Mouse (Mus musculus) megakaryocyte, adult 5-6 weeks (primary cell): ENCODE results near the gene Galnt9. TPM values are rescaled to one million over a fixed set of nuclear protein-coding genes. Genes with fewer than 3 reads are reported as not detected.

ENCODE experiments used
- ATAC-seq: 2 replicates; pipeline ENCODE4 v1.8.0; 2016; ENCODE audit warnings: mild to moderate bottlenecking, inconsistent platforms; ENCODE audit not compliant: poor library complexity, severe bottlenecking
- total RNA-seq, 2 experiments: library from RNA; stranded (forward) in 1 of 2; stranded (reverse) in 1 of 2; fragments of 153-499, 151-499 nt in 1 of 2; fragments of 221-1000, 200-1000 nt in 1 of 2; gene quantifications; 2 replicates each; pipeline versions ENCODE4 v1.2.3 to v1.2.4; 2015 to 2017

Gene Galnt9
- total RNA-seq (2015) (38.5 and 38.8 TPM in 2 replicates), total RNA-seq (2017) (20.4 and 22.2 TPM in 2 replicates)

DNA sequence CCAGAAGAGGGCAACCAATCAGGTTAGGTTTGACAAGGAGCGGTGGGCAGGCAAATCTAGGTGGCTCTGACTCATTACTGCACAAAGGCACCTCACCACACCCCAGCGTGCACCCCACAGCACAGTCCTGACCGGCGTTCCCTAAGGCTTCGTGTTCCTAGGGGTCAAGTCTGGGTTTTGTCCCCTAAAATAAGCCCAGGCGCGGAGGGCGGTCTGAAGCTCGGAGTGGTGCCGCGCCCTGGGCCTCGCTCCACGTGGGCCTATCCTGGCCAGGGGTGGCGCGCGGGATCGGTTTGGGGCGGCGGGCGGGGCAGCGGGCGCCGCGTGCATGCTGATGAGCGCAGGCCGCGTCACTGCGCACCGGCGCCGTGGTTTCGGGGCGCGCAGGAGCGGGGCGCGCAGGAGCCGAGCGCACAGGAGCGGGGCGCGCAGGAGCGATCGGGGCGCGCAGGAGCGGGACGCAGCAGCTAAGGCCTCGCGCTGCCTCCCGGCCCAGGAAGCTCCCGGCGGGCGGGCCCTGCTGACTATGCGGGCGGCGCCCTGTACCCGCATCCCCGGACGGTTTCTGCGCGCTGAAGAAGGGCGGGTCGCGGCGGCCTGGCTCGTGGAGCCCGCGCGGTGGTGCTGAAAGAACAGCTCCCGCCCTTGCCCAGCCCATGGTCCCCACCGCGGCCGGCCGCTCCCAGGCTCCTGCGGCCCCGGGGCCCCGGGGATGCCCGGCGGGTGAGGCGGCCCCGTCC, at the start of gene Galnt9:
Gene Galnt9 (plus strand): TSS at position 405 of the 740 bp plus-strand sequence.
- 0 out of 2 replicates have a peak, but pooled peaks have one; percentile 30 for ATAC-seq

DNA sequence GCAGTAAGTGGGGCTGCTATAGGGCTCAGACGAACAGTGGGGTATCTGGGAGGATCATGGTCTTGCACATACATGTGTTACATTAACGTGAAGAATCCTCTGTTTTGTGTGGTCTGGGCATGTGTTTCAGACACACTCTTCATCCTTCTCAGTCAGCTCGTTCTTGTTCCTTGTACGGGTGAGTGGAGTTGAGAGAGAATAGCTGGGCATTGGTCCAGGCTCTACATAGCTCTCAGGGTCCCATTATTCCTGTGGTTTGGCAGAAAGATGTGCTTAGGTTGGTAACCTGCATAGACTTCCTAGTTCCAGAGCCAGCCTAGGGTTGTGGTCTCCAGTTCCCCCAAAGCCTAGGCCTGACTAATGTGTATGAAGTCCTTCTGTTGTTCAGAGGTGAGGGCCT, 49.8 kb upstream of the Galnt9 start:
- ATAC-seq = no peak

DNA sequence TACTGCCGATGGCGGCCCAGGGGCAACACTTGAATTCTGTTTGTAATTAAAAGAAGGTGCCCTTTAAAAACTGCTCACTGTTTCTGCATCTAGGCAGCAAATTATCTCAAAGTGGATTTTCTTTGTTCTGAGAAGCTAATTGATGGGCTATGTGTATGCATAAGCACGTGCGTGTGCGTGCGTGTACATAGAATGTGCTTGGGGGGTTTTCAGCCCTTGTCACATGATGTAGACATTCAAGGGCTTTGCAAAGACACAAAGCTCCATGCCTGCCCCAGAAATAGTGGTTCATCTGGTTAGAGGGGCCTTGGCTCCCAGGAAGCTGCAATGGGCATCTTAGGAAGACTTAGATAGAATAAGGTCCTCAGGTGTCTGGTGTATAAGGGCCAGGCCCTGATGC, 49.1 kb upstream of the Galnt9 start:
- ATAC-seq = no peak

DNA sequence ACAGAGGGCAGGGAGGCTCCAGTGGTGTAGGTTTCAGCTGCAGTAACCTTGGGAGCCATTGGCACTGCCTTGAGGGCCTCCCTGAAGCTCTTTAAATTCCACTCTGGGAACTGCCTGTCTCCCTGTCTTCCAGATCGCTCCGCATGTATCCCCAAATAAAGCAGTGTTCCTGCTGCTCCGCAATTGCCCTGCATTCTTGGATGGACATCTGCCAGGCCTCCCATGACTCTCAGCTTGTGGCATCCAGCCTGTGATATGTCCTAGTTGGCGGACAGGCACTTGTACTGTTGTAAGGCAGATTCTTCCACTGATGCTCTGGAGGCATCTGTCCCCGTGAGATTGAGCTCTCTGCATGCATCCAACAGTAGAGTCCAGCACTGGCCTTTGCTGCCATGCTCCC, 46.6 kb upstream of the Galnt9 start:
- no peak for ATAC-seq

DNA sequence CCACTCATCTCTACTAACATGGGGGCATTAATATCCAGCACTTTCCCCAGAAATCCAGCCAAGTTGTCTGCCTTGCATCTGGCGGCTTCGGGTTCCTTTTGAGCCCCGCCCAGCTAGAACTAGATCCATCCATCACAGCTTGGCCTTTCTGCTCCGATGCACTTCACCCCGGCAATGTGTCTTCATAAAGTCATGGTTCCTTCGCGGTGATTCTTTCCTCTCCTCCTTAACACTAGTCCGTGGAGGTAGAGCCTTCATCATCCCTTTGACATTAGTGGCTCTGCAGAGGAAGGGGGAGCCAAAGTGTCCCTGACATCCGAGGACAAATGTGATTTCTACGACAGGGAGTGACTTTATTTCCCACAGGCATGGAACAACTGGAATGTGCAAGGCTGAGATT, 46.1 kb upstream of the Galnt9 start:
- no peak for ATAC-seq

DNA sequence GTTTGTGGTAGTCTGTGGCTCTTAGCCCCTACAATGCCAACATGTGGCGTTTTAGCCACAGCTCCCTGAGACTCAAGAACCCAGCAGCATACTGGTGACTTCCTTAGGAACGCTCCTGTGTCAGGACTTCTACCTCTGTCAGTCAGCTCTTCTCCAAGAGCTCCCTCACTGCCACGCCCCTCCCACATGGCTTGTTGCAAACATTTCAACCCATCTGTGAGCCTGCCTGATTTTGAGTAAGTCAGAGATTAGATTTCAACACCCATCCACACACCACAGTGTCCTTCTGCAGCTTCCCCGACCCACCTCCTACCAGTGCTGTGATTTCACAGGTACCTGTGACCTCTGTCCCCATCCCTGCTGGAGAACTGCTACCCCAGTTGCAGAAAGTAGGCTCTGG, 43.9 kb upstream of the Galnt9 start:
- ATAC-seq = no peak

DNA sequence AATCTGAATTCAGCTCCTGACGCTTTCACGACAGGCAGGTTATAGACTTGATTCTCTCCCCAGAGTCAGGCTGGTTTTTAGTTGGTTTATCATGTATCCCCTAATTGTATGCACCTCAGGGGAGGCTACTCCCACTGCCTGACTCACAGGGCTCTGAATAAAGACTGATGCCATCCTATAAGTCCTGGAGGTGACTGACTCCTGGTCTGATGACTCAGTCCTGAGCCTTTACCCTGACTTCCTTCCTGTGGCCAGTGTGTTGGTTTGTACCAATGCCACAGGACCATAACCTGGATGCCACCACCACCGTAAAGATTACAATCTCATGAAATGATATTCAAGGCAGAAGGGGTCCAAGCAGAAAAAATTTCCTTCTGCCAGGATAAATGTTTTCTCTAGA, 40.8 kb upstream of the Galnt9 start:
- ATAC-seq = no peak

DNA sequence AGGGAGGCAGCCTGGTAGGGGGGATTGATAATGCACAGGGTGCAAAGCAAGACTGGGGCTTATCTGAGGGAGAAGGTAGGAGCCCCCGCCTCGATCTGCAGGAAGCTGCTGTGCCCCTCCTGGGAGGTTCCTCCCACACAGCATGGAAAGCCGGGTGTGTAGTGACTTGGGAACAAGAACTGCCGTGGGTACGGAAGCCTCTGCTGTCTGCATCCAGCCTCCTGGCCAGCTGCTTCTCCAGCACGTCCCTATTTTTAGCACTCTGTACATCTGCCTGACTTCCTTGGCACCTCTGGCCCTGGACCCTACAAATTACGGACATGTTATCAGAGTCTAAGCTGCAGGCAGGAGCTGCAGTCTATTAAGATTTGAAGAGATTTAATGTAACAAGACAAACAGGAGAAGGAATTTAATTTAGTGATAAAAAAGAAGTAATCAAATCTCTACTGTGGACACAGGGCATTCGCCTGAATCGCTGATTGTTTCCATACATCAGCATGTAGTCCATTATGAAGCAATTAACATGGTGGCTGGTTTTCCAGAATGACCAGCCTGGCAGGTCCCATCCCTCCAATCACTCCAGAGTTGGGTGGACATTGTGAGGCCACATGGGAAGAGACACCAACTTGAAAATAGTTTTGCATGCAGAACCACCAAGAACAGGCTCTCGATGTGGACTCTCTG, 38.4 kb upstream of the Galnt9 start:
- no peak for ATAC-seq

DNA sequence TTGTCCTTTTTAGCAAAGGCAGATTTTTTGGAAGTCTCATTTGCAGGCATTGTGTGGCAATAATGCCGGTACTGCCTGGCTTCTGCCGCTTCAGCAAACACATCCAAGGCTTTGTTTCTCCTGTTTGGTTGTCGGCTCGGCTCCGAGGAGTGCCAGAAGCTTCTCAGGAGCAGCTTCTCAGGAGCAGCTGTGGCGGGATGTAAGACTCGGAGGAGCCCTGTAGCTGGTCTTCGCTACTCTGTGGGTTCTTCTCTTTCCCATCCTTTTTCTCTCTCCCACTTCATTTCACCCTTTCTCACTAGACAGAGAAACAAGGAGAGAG, 37.9 kb upstream of the Galnt9 start:
- ATAC-seq = no peak

DNA sequence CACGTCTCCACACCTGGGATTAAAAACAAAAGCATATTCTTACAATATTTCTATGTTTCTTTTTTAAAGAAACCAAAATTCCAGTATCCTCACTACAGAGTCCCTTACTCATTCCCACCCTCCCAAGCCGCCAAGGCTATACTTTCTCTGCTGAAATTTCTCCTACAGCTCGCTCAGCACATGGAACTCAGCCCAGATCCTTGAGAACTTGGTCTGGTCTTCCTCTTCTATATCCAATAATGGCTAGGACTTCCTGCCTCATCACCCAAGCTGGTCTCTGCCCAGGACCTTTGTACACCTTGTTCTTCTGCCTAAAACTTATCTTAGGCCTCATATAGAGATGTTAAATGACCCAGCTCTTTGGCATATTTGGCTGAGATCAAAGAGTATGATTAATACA, 37.3 kb upstream of the Galnt9 start:
- no peak for ATAC-seq

DNA sequence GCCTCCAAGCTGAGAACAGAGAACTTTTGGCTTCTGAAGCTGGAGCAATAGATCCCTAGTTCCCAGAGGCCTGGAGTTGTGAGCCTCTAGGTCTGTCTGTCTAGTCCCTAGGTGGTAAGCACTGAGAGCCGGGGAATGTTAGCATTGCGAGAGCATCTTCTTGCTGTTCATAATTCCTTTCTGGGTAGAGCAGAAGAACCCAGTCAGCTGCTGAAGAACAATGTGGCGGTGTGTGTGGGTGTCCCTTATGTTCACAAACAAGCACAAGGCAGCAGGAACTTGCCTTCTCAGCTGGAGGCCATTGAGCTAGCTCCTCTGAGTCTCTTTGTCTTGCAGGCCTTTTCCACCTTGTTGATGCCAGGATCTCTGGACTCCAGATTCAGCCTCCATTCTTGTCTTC, 36.2 kb upstream of the Galnt9 start:
- no peak for ATAC-seq

DNA sequence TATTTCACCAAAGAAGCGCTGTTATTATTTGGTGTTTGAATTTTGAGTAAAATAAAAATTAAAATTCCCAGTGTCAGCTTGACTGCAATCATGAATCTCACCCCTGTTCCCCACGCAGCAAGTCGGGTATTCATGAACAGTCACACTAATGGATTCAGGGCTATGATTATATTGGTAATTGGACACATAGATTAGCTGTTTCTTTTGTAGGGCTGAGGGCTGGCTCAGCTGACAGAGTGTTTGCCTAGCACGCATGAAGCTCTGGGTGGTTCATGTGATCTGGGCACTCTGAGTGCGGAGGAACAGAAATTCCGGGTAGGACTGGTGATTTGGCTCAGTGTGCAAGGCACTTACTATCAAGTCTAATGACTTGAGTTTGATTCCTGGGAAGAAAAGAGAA, 33.8 kb upstream of the Galnt9 start:
- ATAC-seq = no peak

DNA sequence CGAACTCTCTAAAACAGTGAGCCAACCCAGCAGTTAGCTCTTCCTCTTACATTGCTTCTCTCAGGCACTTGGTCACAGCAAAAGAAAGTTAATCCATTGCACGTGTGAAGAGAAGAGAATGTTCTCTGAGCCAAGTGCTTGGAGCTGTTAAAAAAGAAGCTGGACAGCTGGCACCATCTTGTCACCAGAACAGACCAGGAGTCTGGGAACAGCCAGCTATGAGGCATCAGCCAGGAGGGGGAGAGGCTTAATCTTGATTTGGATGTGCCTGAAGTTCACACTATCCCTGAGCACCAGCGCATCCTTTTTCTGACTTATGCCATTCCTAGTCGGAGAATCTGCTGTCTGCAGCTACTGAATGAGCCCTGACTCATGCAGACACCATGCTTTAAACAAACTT, 30.4 kb upstream of the Galnt9 start:
- ATAC-seq = no peak

DNA sequence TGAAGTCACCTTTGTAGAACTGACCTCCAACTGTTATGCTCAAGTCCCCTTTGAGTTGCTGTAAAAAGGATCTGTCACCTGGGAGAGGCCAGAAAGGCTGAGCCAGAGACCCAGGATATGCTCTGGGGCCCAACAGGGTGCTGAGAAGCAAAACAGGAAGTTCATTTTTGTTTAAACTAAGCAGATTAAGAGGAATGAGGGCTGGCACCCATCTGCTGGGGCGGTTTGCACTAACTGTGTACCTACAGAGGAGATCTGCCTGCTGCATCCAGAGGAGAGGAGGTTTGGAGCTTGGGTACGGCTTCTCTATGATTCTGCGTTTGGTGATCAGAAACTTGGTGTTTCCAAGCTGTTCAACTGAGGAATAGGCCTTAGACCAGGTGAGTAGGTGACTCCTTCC, 29.5 kb upstream of the Galnt9 start:
- ATAC-seq = no peak

DNA sequence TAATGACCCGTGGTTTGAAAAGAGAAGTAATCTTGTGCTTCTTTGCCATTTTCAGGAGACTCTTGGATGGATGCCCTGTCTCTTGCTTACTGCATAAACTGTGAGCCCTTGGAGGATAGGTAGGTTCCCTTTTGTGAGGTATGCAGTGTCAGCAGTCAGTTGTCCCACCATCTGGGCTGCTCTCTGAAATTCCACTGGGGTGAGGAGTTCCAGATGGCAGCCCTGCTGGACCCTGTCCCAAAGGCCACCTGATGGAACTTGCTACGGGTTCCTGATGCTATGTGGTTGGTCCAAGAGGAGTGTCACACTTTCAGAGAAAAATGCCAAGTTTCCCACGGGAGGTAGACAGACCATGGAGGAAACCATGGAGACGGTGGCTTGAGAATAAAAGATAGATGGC, 27.8 kb upstream of the Galnt9 start:
- no peak for ATAC-seq

DNA sequence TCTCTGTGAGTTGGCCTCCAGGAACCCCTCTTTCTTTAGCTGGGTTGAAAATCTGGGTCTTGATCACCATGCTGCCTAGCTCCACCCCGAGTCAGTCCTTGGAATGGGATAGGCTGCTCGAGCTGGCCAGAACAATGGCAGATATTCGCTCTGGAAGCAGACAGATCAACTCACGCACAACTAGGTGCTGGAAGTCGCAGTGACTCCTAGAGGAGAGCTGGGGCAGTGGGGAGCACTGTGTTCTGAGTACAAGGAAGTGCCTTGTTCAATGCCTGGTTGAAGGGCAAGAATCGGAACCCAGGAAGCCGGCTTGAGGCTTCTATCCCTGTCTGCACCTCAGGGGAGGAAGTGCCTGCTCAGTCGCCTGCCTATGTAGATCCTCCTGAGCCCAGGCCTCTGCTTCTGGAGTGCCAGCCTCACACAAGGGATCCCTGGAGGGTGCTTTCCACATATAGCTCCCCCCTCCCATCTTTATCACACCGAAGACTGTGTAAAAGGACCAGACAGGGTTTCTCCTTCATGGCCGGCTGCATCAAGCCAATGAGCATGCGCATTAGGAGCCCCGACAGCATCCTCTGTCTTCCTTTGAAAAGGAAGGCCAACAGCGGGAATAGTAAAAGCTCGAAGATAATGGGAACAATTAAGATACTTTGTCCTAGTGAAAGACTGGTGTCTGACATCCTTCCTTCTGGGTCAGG, 25.9 kb upstream of the Galnt9 start:
- ATAC-seq = no peak

DNA sequence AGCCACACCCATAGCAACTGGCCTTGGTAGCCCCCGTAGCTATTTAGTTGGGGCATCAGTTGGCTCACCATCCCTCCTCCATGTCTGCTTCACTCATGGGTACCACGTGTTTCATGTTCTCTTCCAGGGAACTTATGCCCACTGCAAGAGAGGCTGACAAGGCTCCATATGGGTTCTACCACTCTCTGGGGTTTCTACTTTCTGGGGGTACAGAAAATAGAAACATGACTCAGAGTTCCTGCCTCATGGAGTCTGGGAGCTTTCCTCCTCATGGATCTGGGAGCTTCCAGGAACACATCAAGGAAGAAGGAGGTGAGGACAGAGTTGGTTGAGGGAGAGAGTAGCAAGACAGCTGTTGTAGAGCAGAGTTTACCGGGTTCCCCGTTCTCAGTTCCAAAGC, 23.2 kb upstream of the Galnt9 start:
- ATAC-seq = no peak

DNA sequence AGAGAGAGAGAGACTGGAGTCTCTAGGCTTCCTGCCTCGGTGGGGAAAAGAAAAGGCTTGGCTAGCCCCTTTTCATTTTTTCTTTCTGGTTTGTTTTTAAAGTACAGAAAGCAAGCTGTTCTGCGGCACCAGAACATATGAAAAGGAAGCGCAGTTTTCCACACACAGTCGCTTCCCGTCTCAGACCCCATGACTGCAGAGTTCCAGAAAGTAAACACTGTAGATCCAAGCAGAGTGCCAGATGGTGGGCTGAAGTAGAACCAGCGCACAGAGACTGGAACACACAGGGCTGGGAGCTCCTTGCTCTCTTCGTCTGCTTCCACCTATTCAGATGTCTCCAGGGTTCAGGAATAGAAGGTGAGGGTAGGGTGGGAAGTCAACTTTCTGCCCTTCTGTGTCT, 22.3 kb upstream of the Galnt9 start:
- ATAC-seq = no peak

DNA sequence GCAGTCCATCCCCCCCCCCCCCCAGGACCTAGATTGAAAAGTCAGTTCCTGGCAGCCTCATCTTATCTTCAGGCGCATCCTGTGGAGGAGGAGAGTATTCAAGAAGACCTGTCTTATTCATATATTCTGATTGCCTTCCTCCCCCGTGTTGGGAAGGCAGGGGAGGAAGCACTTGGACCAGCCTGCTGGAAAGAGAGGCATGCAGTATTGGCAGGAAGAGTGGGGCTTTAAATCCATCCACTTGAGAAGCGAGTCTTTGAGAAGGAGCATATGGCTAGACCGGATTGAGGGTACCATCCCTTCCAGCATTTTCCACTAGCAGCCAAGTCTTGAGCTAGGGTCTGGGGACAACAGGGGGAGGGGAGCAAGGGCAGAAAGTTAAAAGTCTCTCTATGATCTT, 20.9 kb upstream of the Galnt9 start:
- ATAC-seq = no peak

DNA sequence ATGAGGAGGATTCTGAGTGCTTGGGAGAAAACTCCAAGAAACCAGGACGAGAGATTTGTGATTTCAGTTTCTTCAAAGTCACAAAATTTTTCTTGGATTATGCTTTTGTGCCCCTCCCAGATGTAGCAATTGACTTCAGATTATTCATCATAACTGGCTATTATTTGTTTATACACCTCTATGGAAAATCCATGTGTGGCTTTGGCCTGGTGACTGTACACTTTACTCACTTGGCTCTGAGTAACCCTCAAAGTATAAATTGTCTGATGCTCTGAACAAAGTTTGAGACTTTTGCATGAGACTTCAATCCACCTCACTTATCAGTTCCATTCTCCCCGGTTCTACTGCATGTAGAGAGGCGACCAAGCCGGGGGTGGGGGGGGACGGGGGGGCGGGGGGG, 18.5 kb upstream of the Galnt9 start:
- no peak for ATAC-seq

DNA sequence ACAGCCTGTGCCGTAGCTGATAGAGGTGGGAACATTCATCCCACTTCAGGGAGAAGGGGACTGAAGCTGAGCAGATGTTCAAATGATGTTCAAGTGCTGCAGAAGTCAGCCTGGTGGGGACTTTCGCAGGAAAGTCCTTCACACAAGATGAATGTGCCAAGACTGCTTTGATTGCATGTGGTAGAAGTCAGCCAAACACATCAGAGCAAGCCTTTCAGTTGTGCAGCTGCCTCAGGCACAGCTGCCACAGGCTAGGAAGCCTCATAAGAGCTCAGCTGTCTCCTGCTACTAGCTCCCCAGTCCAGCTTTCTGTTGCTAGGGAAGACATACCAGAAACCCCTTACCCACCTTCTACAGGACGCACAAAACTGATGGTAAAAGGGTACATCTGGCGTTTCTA, 17.6 kb upstream of the Galnt9 start:
- ATAC-seq = no peak

DNA sequence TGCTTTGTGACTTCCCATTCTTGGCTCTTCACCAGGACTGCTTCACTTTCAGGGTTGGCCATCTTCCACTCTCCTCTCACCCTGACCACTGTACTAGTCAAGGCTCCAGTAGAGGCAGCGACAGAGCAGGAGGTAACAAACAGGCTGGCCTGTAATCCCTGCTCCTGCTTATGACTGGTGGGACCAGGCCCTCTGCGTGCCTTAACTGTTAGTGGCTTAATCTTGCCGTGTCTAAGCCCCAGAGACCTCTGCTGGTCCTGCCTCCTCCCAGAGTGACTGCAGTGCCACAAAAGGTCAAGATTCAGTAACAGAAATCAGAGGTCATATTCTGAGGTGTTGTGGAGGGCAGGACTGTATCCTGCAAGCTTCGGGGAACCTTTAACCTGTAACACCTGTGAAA, 13.1 kb upstream of the Galnt9 start:
- no peak for ATAC-seq
